In genomic region chr4:73111311-73111710, GRCm38 (mm10) we compare ENCODE assay signal across 8 mouse cellular contexts.
DNase-seq lines count a peak whose midpoint lies in the region; ATAC-seq and TF ChIP-seq lines count a peak whose summit lies in the region.

No protein-coding gene starts in this region.

- peak; percentile 32; the same call in 1 of the 2 replicates for TF ChIP-seq CTCF in liver, adult 2 months (IDR thresholded peaks at IDR 0.05; ENCODE audit: low read depth, low read length)

- no peak for ATAC-seq in cerebellum, adult (ENCODE audit: insufficient number of reproducible peaks, low FRiP score, low TSS enrichment)
- ATAC-seq in neural tube, embryonic 15.5 days (ENCODE audit: low FRiP score), result no peak

- H3K4me3 ChIP-seq in liver, adult 2 months (ENCODE audit: insufficient read depth, low read depth, low read length), result no peak overlapping the region
- no peak overlapping the region for H3K4me3 ChIP-seq in embryonic facial prominence, embryonic 10.5 days
- no peak overlapping the region for H3K4me3 ChIP-seq in neural tube, embryonic 15.5 days (replicated peaks)

- TF ChIP-seq POLR2A in liver, adult 2 months (IDR thresholded peaks at IDR 0.05; ENCODE audit: extremely low read depth, insufficient read depth, low read length), result no peak

- H3K9me3 ChIP-seq in embryonic facial prominence, embryonic 10.5 days, result no peaks in the 10 kb centered on the region
- no peaks in the 10 kb centered on the region for H3K9me3 ChIP-seq in neural tube, embryonic 15.5 days (replicated peaks)

- no peaks in the 10 kb centered on the region for H3K4me1 ChIP-seq in liver, adult 2 months (ENCODE audit: control insufficient read depth, insufficient read depth, low read length)
- no peaks in the 10 kb centered on the region; the same call in 1 of the 2 replicates for H3K4me1 ChIP-seq in embryonic facial prominence, embryonic 10.5 days
- no peaks in the 10 kb centered on the region for H3K4me1 ChIP-seq in neural tube, embryonic 15.5 days

- no peak overlapping the region for H3K9ac ChIP-seq in liver, adult 2 months (ENCODE audit: low read depth, low read length)
- no peak overlapping the region for H3K9ac ChIP-seq in neural tube, embryonic 15.5 days (replicated peaks)

- H3K79me2 ChIP-seq in liver, adult 2 months (ENCODE audit: control insufficient read depth, insufficient read depth, low read length), result no peaks in the 10 kb centered on the region

- no peaks in the 10 kb centered on the region for H3K36me3 ChIP-seq in liver, adult 2 months (ENCODE audit: control insufficient read depth, insufficient read depth, low read length)
- H3K36me3 ChIP-seq in embryonic facial prominence, embryonic 10.5 days (replicated peaks), result no peaks in the 10 kb centered on the region
- no peaks in the 10 kb centered on the region for H3K36me3 ChIP-seq in neural tube, embryonic 15.5 days

- DNase-seq in cerebellum, postnatal 14 days, result peak; percentile 19 to 41
- peak; percentile 78 for DNase-seq in liver, adult 2 months (ENCODE audit: extremely low read depth, low read depth, low spot score)
- no peak for DNase-seq in liver
- DNase-seq in embryonic facial prominence, embryonic 10.5 days (ENCODE audit: low spot score), result peak; percentile 20
- peak; percentile 21 for DNase-seq in lung, postnatal 25 days (ENCODE audit: low spot score)
- DNase-seq in thymus, adult 18-20 months, result no peak

- H3K27me3 ChIP-seq in liver, adult 2 months (ENCODE audit: control insufficient read depth, insufficient read depth, low read length), result no peaks in the 10 kb centered on the region
- H3K27me3 ChIP-seq in embryonic facial prominence, embryonic 10.5 days (replicated peaks; ENCODE audit: low read depth, poor library complexity, severe bottlenecking), result no peaks in the 10 kb centered on the region
- H3K27me3 ChIP-seq in neural tube, embryonic 15.5 days (replicated peaks), result no peaks in the 10 kb centered on the region

- H3K27ac ChIP-seq in liver, adult 2 months (replicated peaks; ENCODE audit: insufficient read depth, low read depth, low read length), result no peak overlapping the region
- no peak overlapping the region for H3K27ac ChIP-seq in embryonic facial prominence, embryonic 10.5 days (replicated peaks)
- no peak overlapping the region for H3K27ac ChIP-seq in neural tube, embryonic 15.5 days (replicated peaks)

- H3K4me2 ChIP-seq in neural tube, embryonic 15.5 days, result no peak overlapping the region

- WGBS in liver, adult 2 months, result 18% methylated on average over 2 of the region's 2 CpGs
- WGBS in embryonic facial prominence, embryonic 10.5 days, result 64% methylated on average over 2 of the region's 2 CpGs
- WGBS in neural tube, embryonic 15.5 days, result 64% methylated on average over 2 of the region's 2 CpGs

Comparison
In these comparisons a context has a peak if more than half of its experiments do, and no peak if none do; other contexts are left out.
1. DNase-seq: peak in cerebellum, postnatal 14 days (2 of 2), liver, adult 2 months (single experiment), embryonic facial prominence, embryonic 10.5 days (single experiment) and lung, postnatal 25 days (single experiment); none in liver (single experiment) and thymus, adult 18-20 months (0 of 2).